Comparison of ENCODE assay signal across 8 mouse cellular contexts in the genomic region with DNA sequence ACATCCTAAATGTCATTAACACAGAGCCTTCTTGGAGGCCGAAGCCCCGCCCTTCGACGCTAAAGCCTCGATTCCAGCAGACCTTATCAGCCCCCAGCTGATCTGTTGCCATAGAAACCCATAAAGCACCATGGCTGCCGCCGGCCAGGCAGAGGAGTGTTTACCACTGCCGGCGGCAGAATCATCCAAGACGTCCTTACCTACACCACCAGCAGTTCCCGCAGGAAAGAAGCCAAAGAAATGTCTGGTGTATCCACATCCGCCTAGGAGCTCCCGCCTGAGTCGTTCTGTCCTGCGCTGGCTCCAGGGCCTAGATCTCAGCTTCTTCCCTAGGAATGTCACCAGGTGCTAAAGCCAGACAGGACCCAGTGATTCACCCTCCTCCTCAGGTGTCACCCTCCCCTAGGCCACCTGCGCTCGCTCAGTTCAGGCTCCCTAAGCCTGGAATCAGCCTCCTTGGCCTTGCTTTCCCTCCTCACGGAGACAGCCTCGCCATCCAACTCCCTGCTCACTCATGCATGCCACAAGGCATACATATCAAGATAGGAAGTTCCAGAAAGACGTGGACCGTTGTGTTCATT. TPM values are rescaled to one million over a fixed set of nuclear protein-coding genes. Genes with fewer than 3 reads are reported as not detected.
DNase-seq lines count a peak whose midpoint lies in the region; ATAC-seq and TF ChIP-seq lines count a peak whose summit lies in the region.

A gene (plus strand): TSS at position 111 of the 581 bp plus-strand sequence.

- TF ChIP-seq CTCF in ES-Bruce4 (IDR thresholded peaks at IDR 0.05; ENCODE audit: low read depth, low read length), result no peak

- 8% methylated on average over 21 of the region's 21 CpGs for WGBS in embryonic facial prominence, embryonic 13.5 days
- 8% methylated on average over 21 of the region's 21 CpGs for WGBS in hindbrain, embryonic 11.5 days
- 3% methylated on average over 21 of the region's 21 CpGs for WGBS in midbrain, embryonic 16.5 days

- ATAC-seq in embryonic facial prominence, embryonic 13.5 days (ENCODE audit: insufficient number of reproducible peaks, insufficient read depth, low FRiP score, low TSS enrichment, low read depth), result no peak; the same call in 1 of the 2 replicates
- peak; percentile 95 for ATAC-seq in hindbrain, embryonic 11.5 days (ENCODE audit: low FRiP score)
- ATAC-seq in midbrain, embryonic 16.5 days, result peak; percentile 94

- intact Hi-C loops in left cerebral cortex, postnatal 36 days (cut with DNase I), result loop anchor here (5.0 kb wide), 1 partner anchor 73 kb away; a partner anchor contains a TSS

- no peaks in the 10 kb centered on the region for H3K4me1 ChIP-seq in ES-Bruce4 (ENCODE audit: control insufficient read depth, insufficient read depth, low read length)
- H3K4me1 ChIP-seq in embryonic facial prominence, embryonic 13.5 days, result peaks cover 7% of the 10 kb centered on the region
- no peaks in the 10 kb centered on the region for H3K4me1 ChIP-seq in hindbrain, embryonic 11.5 days (replicated peaks; ENCODE audit: control insufficient read depth, insufficient read depth, low read length)
- peaks cover 8% of the 10 kb centered on the region for H3K4me1 ChIP-seq in midbrain, embryonic 16.5 days (ENCODE audit: control insufficient read depth, insufficient read depth, low read length)

- peak within 1 kb of the TSS; percentile 56 for H3K4me2 ChIP-seq in embryonic facial prominence, embryonic 13.5 days
- peak within 1 kb of the TSS; percentile 57 for H3K4me2 ChIP-seq in hindbrain, embryonic 11.5 days (replicated peaks; ENCODE audit: low read depth, low read length)
- H3K4me2 ChIP-seq in midbrain, embryonic 16.5 days (ENCODE audit: low read length), result peak within 1 kb of the TSS; percentile 64

- no peak within 1 kb of the TSS for H3K9ac ChIP-seq in ES-Bruce4 (ENCODE audit: low read depth, poor library complexity, severe bottlenecking)
- no peak within 1 kb of the TSS for H3K9ac ChIP-seq in embryonic facial prominence, embryonic 13.5 days
- H3K9ac ChIP-seq in hindbrain, embryonic 11.5 days (ENCODE audit: low read depth, low read length), result peak within 1 kb of the TSS; percentile 50; the same call in 1 of the 2 replicates
- H3K9ac ChIP-seq in midbrain, embryonic 16.5 days (ENCODE audit: low read depth, low read length), result peak within 1 kb of the TSS; percentile 53

- H3K27ac ChIP-seq in ES-Bruce4 (ENCODE audit: insufficient read depth, low read length), result no peak within 1 kb of the TSS
- no peak within 1 kb of the TSS for H3K27ac ChIP-seq in embryonic facial prominence, embryonic 13.5 days
- H3K27ac ChIP-seq in hindbrain, embryonic 11.5 days (ENCODE audit: low read depth, low read length), result no peak within 1 kb of the TSS
- peak within 1 kb of the TSS; percentile 68 for H3K27ac ChIP-seq in midbrain, embryonic 16.5 days (ENCODE audit: low read length)

- no peak for TF ChIP-seq EP300 in ES-Bruce4 (IDR thresholded peaks at IDR 0.05; ENCODE audit: insufficient read depth, low read depth, low read length)

- DNase-seq in adrenal gland, adult 2 months, result peak; percentile 84
- DNase-seq in hindbrain, embryonic 11.5 days (ENCODE audit: low spot score), result peak; percentile 78
- DNase-seq in left cerebral cortex, postnatal 36 days (ENCODE audit: low spot score in 2 of 2), result peak; percentile 49 to 51
- no peak for DNase-seq in spleen, postnatal 36 days (ENCODE audit: low spot score in 2 of 2)
- DNase-seq in gastrocnemius, postnatal 25 days, result no peak

- H3K9me3 ChIP-seq in ES-Bruce4 (replicated peaks; ENCODE audit: control insufficient read depth, insufficient read depth, low read length, poor library complexity, severe bottlenecking), result no peaks in the 10 kb centered on the region
- no peaks in the 10 kb centered on the region for H3K9me3 ChIP-seq in embryonic facial prominence, embryonic 13.5 days
- no peaks in the 10 kb centered on the region for H3K9me3 ChIP-seq in hindbrain, embryonic 11.5 days (ENCODE audit: control insufficient read depth, low read length)
- H3K9me3 ChIP-seq in midbrain, embryonic 16.5 days (replicated peaks; ENCODE audit: control insufficient read depth, low read length, poor library complexity, severe bottlenecking), result no peaks in the 10 kb centered on the region

- TF ChIP-seq POLR2A in ES-Bruce4 (IDR thresholded peaks at IDR 0.05; ENCODE audit: insufficient read depth, low read length), result no peak

- peak within 1 kb of the TSS; percentile 54 for H3K4me3 ChIP-seq in ES-Bruce4 (ENCODE audit: low read depth, low read length)
- H3K4me3 ChIP-seq in embryonic facial prominence, embryonic 13.5 days, result peak within 1 kb of the TSS; percentile 26
- H3K4me3 ChIP-seq in hindbrain, embryonic 11.5 days (ENCODE audit: low read depth, low read length), result peak within 1 kb of the TSS; percentile 32
- H3K4me3 ChIP-seq in midbrain, embryonic 16.5 days (ENCODE audit: low read depth, low read length), result peak within 1 kb of the TSS; percentile 32

- no peaks in the 10 kb centered on the region for H3K27me3 ChIP-seq in ES-Bruce4 (ENCODE audit: control insufficient read depth, insufficient read depth, low read length, poor library complexity, severe bottlenecking)
- no peaks in the 10 kb centered on the region for H3K27me3 ChIP-seq in embryonic facial prominence, embryonic 13.5 days
- no peaks in the 10 kb centered on the region for H3K27me3 ChIP-seq in hindbrain, embryonic 11.5 days (ENCODE audit: control insufficient read depth, insufficient read depth, low read length)
- H3K27me3 ChIP-seq in midbrain, embryonic 16.5 days (ENCODE audit: control insufficient read depth, insufficient read depth, low read depth, low read length), result no peaks in the 10 kb centered on the region

- no peaks in the 10 kb centered on the region for H3K36me3 ChIP-seq in ES-Bruce4 (ENCODE audit: control insufficient read depth, insufficient read depth, low read length, poor library complexity, severe bottlenecking)
- H3K36me3 ChIP-seq in embryonic facial prominence, embryonic 13.5 days, result no peaks in the 10 kb centered on the region
- no peaks in the 10 kb centered on the region for H3K36me3 ChIP-seq in hindbrain, embryonic 11.5 days (ENCODE audit: control insufficient read depth, insufficient read depth, low read length)
- H3K36me3 ChIP-seq in midbrain, embryonic 16.5 days (ENCODE audit: control insufficient read depth, insufficient read depth, low read length), result no peaks in the 10 kb centered on the region

RNA-seq across cellular contexts. Expression of the gene that starts here (rescaled TPM):
- not detected in 2 replicates for polyA plus RNA-seq in ES-Bruce4 (2011; ENCODE audit: insufficient read depth, insufficient read length, low read depth, missing spikeins)
- under 1 TPM in 1 of 2 experiments, not detected in 1; 0.83 TPM for total RNA-seq in adrenal gland, adult 2 months (2021)
- not detected in 2 replicates for polyA plus RNA-seq in adrenal gland, adult 2 months (2012; rRNA removed)
- polyA plus RNA-seq in embryonic facial prominence, embryonic 13.5 days (2015; fragmentation: Nextera tagmentation; extraction: Ambion mirVana), result not detected in 2 replicates
- polyA plus RNA-seq in hindbrain, embryonic 11.5 days (2014; fragmentation: Nextera tagmentation; extraction: Ambion mirVana), result 0.22 TPM in 1 of 2 replicates, not detected in the other
- under 1 TPM in 1 of 2 experiments, not detected in 1; 0.30 TPM for total RNA-seq in left cerebral cortex, postnatal 36 days (2021)
- polyA plus RNA-seq in midbrain, embryonic 16.5 days (2015; fragmentation: Nextera tagmentation; extraction: Ambion mirVana), result 0.60 TPM in 1 of 2 replicates, not detected in the other
- not detected for total RNA-seq in gastrocnemius, postnatal 25 days (2021)

Comparison
In these comparisons a context has a peak if more than half of its experiments do, and no peak if none do; other contexts are left out.
1. Peak in DNase-seq in adrenal gland, adult 2 months; RNA of the gene not detected or under 1 TPM.
2. Peak in DNase-seq, ATAC-seq, H3K4me3 ChIP-seq, H3K9ac ChIP-seq and H3K4me2 ChIP-seq in hindbrain, embryonic 11.5 days; RNA of the gene not detected or under 1 TPM.
3. Peak in DNase-seq in left cerebral cortex, postnatal 36 days; RNA of the gene not detected or under 1 TPM.
4. Peak in ATAC-seq, H3K4me3 ChIP-seq, H3K27ac ChIP-seq, H3K9ac ChIP-seq and H3K4me2 ChIP-seq in midbrain, embryonic 16.5 days; RNA of the gene not detected or under 1 TPM.